16 mouse cellular contexts compared by ENCODE assay signal in the genomic region with DNA sequence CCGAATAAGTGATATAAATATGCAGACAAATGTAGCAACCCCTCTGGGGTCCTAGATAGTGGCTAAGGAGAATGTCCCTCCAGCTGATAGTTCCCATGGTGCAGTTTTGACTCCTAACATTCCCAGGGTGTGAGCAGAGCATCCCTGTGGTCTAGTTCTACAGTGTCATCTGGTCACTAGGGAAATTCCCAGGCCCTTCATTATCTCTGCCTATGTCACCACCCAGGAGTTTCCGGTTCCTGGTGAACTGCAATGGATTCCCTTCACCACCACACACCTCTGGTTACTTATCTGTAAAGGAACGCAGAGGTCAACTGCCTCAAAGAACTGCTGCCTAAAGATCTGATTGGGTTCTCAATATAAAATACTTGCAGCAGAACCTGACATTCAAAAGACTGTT.
"Had no signal": no experiment of that assay in that cellular context is flagged by ENCODE, and none has a peak within 500 bp of the region (broad histone marks: within the 10 kb centered on the region; RNA-seq: fewer than 3 reads in every experiment).

No protein-coding gene starts in this region.

- H3K9ac ChIP-seq: neural tube, embryonic 13.5 days; neural tube, embryonic 15.5 days; stomach, embryonic 15.5 days had no signal

- H3K36me3 ChIP-seq: neural tube, embryonic 13.5 days; neural tube, embryonic 15.5 days; stomach, embryonic 15.5 days had no signal

- H3K4me2 ChIP-seq: neural tube, embryonic 13.5 days; neural tube, embryonic 15.5 days; stomach, embryonic 15.5 days had no signal

- H3K27me3 ChIP-seq: neural tube, embryonic 13.5 days; neural tube, embryonic 15.5 days; stomach, embryonic 15.5 days had no signal

- H3K27ac ChIP-seq: neural tube, embryonic 13.5 days; neural tube, embryonic 15.5 days; stomach, embryonic 15.5 days; stomach, postnatal 0 days had no signal

- DNase-seq: retina, postnatal 1 day; right cerebral cortex, adult 18-20 months; right cerebral cortex, postnatal 14 days; right cerebral cortex, postnatal 25 days; right cerebral cortex, postnatal 4 days; spleen, adult 18-20 months; thymus, adult 18-20 months; thymus, adult 2 months; thymus, postnatal 14 days; thymus, postnatal 25 days; thymus, postnatal 36 days; thymus, postnatal 4 days had no signal

- H3K4me3 ChIP-seq: neural tube, embryonic 13.5 days; neural tube, embryonic 15.5 days; stomach, embryonic 15.5 days had no signal

- H3K9me3 ChIP-seq: neural tube, embryonic 13.5 days; neural tube, embryonic 15.5 days; stomach, embryonic 15.5 days had no signal
